Mouse (Mus musculus): ENCODE measurements around the gene Thsd4. TPM values are rescaled to one million over a fixed set of nuclear protein-coding genes. Genes with fewer than 3 reads are reported as not detected.

Gene Thsd4
- polyA plus RNA-seq, 1 experiment: 5.9 TPM

DNA sequence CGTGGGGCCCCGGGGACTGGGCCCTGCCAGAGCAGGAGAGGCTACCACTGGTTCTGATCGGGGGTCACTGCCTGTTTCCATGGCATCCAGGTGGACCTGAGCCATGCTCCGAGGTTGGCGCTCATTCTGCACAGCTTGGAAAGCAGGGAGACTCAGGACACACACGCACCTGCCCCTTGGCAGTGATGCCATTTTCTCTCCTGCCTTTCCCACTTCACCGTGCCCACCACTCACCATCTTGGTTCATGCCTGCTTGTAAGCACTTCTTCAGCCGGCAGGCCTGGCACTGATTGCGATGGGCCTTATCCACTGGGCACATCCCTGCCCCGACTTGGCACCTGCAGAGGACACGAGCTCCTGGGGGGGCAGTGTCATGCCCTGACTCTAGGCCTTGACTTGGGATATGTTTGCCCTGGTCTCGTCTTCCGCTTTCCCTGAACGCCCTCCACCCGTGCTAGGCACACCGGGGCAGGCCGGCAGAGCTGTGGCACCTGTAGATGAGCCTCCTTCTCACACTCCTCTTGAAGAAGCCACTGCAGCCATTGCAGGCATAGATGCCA lies 573.1 kb downstream of the Thsd4 start:
- DNase-seq: no peak
- no peak for TF ChIP-seq POLR2A (IDR thresholded peaks at IDR 0.05; ENCODE audit: low read depth, low read length)
- TF ChIP-seq CTCF (conservative IDR thresholded peaks at IDR 0.05; ENCODE audit: insufficient read depth, insufficient read length, low read depth, low read length): no peak
- no peaks in the 10 kb centered on the region for H3K4me1 ChIP-seq (ENCODE audit: control insufficient read depth, insufficient read depth, low read length)
- no peak overlapping the region for H3K27ac ChIP-seq (ENCODE audit: insufficient read depth, low read depth, low read length)
- H3K4me3 ChIP-seq (ENCODE audit: insufficient read depth, low read depth, low read length): no peak overlapping the region
- H3K27me3 ChIP-seq (replicated peaks; ENCODE audit: control insufficient read depth, insufficient read depth, low read length): no peaks in the 10 kb centered on the region
- H3K36me3 ChIP-seq (ENCODE audit: control insufficient read depth, insufficient read depth, low read length): no peaks in the 10 kb centered on the region
- 87% methylated on average over 17 of the region's 17 CpGs for WGBS

GRCm38 (mm10) chr9:59948226-59948625 lies 573.6 kb downstream of the Thsd4 start:
- no peak for DNase-seq
- 62% methylated on average over 8 of the region's 8 CpGs for WGBS
- Histone ChIP-seq H3K4me3 (ENCODE audit: insufficient read depth, low read depth, low read length) (no peak overlapping the region), H3K27me3 (replicated peaks; ENCODE audit: control insufficient read depth, insufficient read depth, low read length) (no peaks in the 10 kb centered on the region), H3K27ac (ENCODE audit: insufficient read depth, low read depth, low read length) (no peak overlapping the region), H3K36me3 (ENCODE audit: control insufficient read depth, insufficient read depth, low read length) (no peaks in the 10 kb centered on the region), H3K4me1 (ENCODE audit: control insufficient read depth, insufficient read depth, low read length) (no peaks in the 10 kb centered on the region)
- TF ChIP-seq CTCF (conservative IDR thresholded peaks at IDR 0.05; ENCODE audit: insufficient read depth, insufficient read length, low read depth, low read length) (no peak), POLR2A (IDR thresholded peaks at IDR 0.05; ENCODE audit: low read depth, low read length) (no peak)

DNA sequence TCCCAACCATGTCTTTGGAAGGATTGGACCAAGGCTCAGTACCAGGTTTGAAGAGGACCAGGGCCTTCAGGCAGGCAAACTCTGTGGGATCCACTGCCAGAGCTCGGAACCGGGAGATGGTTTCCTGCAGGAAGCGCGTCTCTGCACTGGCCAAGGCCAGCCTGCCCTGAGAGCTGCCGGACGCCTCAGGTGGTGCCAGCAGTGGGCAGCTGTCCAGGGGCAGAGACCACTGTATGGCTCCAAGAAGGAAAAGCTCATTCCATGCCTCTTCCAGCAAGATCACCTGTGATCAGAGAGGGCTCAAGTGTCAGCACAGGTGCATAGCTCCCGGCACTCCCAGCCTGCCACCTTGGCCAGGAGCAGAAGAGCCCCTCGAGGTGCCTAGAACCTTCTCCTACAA lies 574.6 kb downstream of the Thsd4 start:
- no peak overlapping the region for H3K4me3 ChIP-seq (ENCODE audit: insufficient read depth, low read depth, low read length)
- no peaks in the 10 kb centered on the region for H3K27me3 ChIP-seq (replicated peaks; ENCODE audit: control insufficient read depth, insufficient read depth, low read length)
- no peaks in the 10 kb centered on the region for H3K36me3 ChIP-seq (ENCODE audit: control insufficient read depth, insufficient read depth, low read length)
- H3K4me1 ChIP-seq (ENCODE audit: control insufficient read depth, insufficient read depth, low read length): no peaks in the 10 kb centered on the region
- H3K27ac ChIP-seq (ENCODE audit: insufficient read depth, low read depth, low read length): no peak overlapping the region
- no peak for DNase-seq
- no peak for TF ChIP-seq CTCF (conservative IDR thresholded peaks at IDR 0.05; ENCODE audit: insufficient read depth, insufficient read length, low read depth, low read length)
- TF ChIP-seq POLR2A (IDR thresholded peaks at IDR 0.05; ENCODE audit: low read depth, low read length): no peak
- WGBS: 80% methylated on average over 8 of the region's 8 CpGs

- TF ChIP-seq POLR2A (IDR thresholded peaks at IDR 0.05; ENCODE audit: low read depth, low read length) (no peak), CTCF (conservative IDR thresholded peaks at IDR 0.05; ENCODE audit: insufficient read depth, insufficient read length, low read depth, low read length) (no peak)
- no peak for DNase-seq
- Histone ChIP-seq H3K27ac (ENCODE audit: insufficient read depth, low read depth, low read length) (no peak overlapping the region), H3K27me3 (replicated peaks; ENCODE audit: control insufficient read depth, insufficient read depth, low read length) (no peaks in the 10 kb centered on the region), H3K4me3 (ENCODE audit: insufficient read depth, low read depth, low read length) (no peak overlapping the region), H3K36me3 (ENCODE audit: control insufficient read depth, insufficient read depth, low read length) (no peaks in the 10 kb centered on the region), H3K4me1 (ENCODE audit: control insufficient read depth, insufficient read depth, low read length) (no peaks in the 10 kb centered on the region)
- 91% methylated on average over 3 of the region's 3 CpGs for WGBS
Observed at GRCm38 (mm10) chr9:59945241-59945640, 576.6 kb downstream of the Thsd4 start.

- Histone ChIP-seq H3K4me3 (ENCODE audit: insufficient read depth, low read depth, low read length) (no peak overlapping the region), H3K36me3 (ENCODE audit: control insufficient read depth, insufficient read depth, low read length) (no peaks in the 10 kb centered on the region), H3K27me3 (replicated peaks; ENCODE audit: control insufficient read depth, insufficient read depth, low read length) (no peaks in the 10 kb centered on the region; the same call in 1 of the 2 replicates), H3K4me1 (ENCODE audit: control insufficient read depth, insufficient read depth, low read length) (no peaks in the 10 kb centered on the region), H3K27ac (ENCODE audit: insufficient read depth, low read depth, low read length) (no peak overlapping the region)
- no peak for DNase-seq
- WGBS: 93% methylated on average over 6 of the region's 6 CpGs
- TF ChIP-seq CTCF (conservative IDR thresholded peaks at IDR 0.05; ENCODE audit: insufficient read depth, insufficient read length, low read depth, low read length) (no peak), POLR2A (IDR thresholded peaks at IDR 0.05; ENCODE audit: low read depth, low read length) (no peak)
Observed at GRCm38 (mm10) chr9:59943826-59944225, 578.0 kb downstream of the Thsd4 start.

- WGBS: 22% methylated on average over 5 of the region's 5 CpGs
- H3K4me1 ChIP-seq (ENCODE audit: control insufficient read depth, insufficient read depth, low read length): no peaks in the 10 kb centered on the region
- no peaks in the 10 kb centered on the region; the same call in 1 of the 2 replicates for H3K27me3 ChIP-seq (replicated peaks; ENCODE audit: control insufficient read depth, insufficient read depth, low read length)
- no peaks in the 10 kb centered on the region for H3K36me3 ChIP-seq (ENCODE audit: control insufficient read depth, insufficient read depth, low read length)
- DNase-seq: peak; percentile 54
- TF ChIP-seq CTCF (conservative IDR thresholded peaks at IDR 0.05; ENCODE audit: insufficient read depth, insufficient read length, low read depth, low read length) (no peak), POLR2A (IDR thresholded peaks at IDR 0.05; ENCODE audit: low read depth, low read length) (no peak)
- H3K27ac ChIP-seq (ENCODE audit: insufficient read depth, low read depth, low read length): no peak overlapping the region
- no peak overlapping the region for H3K4me3 ChIP-seq (ENCODE audit: insufficient read depth, low read depth, low read length)
Observed at GRCm38 (mm10) chr9:59942501-59943085, 579.3 kb downstream of the Thsd4 start.

- H3K4me3 ChIP-seq (ENCODE audit: insufficient read depth, low read depth, low read length): no peak overlapping the region
- H3K27me3 ChIP-seq (replicated peaks; ENCODE audit: control insufficient read depth, insufficient read depth, low read length): no peaks in the 10 kb centered on the region; the same call in 1 of the 2 replicates
- 54% methylated on average over 9 of the region's 9 CpGs for WGBS
- H3K27ac ChIP-seq (ENCODE audit: insufficient read depth, low read depth, low read length): no peak overlapping the region
- no peak for TF ChIP-seq CTCF (conservative IDR thresholded peaks at IDR 0.05; ENCODE audit: insufficient read depth, insufficient read length, low read depth, low read length)
- no peak for TF ChIP-seq POLR2A (IDR thresholded peaks at IDR 0.05; ENCODE audit: low read depth, low read length)
- no peak for DNase-seq
- no peaks in the 10 kb centered on the region for H3K4me1 ChIP-seq (ENCODE audit: control insufficient read depth, insufficient read depth, low read length)
- H3K36me3 ChIP-seq (ENCODE audit: control insufficient read depth, insufficient read depth, low read length): no peaks in the 10 kb centered on the region
Observed at GRCm38 (mm10) chr9:59941885-59942350, 579.9 kb downstream of the Thsd4 start.
